Mouse (Mus musculus): ENCODE results near the gene Zfp507. TPM values are rescaled to one million over a fixed set of nuclear protein-coding genes. Genes with fewer than 3 reads are reported as not detected.

The Zfp507 gene
- polyA plus RNA-seq, 1 experiment from 2014 or later: 20.2 TPM

- Histone ChIP-seq H3K4me2 (replicated peaks; ENCODE audit: low read depth, low read length) (no peak overlapping the region), H3K36me3 (ENCODE audit: control insufficient read depth, insufficient read depth, low read length) (peaks cover 68% of the 10 kb centered on the region), H3K4me1 (ENCODE audit: control insufficient read depth, insufficient read depth, low read length) (no peaks in the 10 kb centered on the region), H3K27me3 (ENCODE audit: control insufficient read depth, insufficient read depth, low read length) (no peaks in the 10 kb centered on the region), H3K9ac (replicated peaks; ENCODE audit: low read depth, low read length) (no peak overlapping the region), H3K4me3 (ENCODE audit: low read depth, low read length) (no peak overlapping the region), H3K27ac (ENCODE audit: low read length) (no peak overlapping the region), H3K9me3 (ENCODE audit: control insufficient read depth, low read depth, low read length) (no peaks in the 10 kb centered on the region)
- ATAC-seq (ENCODE audit: insufficient number of reproducible peaks, insufficient read depth, low FRiP score, low read depth): no peak
- 74% methylated on average over 12 of the region's 12 CpGs for WGBS
These were observed 8.6 kb downstream of the Zfp507 start for GRCm38 (mm10) chr7:35794145-35794664.

- no peaks in the 10 kb centered on the region for H3K27me3 ChIP-seq (ENCODE audit: control insufficient read depth, insufficient read depth, low read length)
- ATAC-seq (ENCODE audit: insufficient number of reproducible peaks, insufficient read depth, low FRiP score, low read depth): no peak
- peaks cover 66% of the 10 kb centered on the region for H3K36me3 ChIP-seq (ENCODE audit: control insufficient read depth, insufficient read depth, low read length)
- no peaks in the 10 kb centered on the region for H3K4me1 ChIP-seq (ENCODE audit: control insufficient read depth, insufficient read depth, low read length)
- no peaks in the 10 kb centered on the region for H3K9me3 ChIP-seq (ENCODE audit: control insufficient read depth, low read depth, low read length)
- no peak overlapping the region for H3K4me3 ChIP-seq (ENCODE audit: low read depth, low read length)
- no peak overlapping the region for H3K4me2 ChIP-seq (replicated peaks; ENCODE audit: low read depth, low read length)
- H3K27ac ChIP-seq (ENCODE audit: low read length): no peak overlapping the region
- WGBS: 80% methylated on average over 12 of the region's 12 CpGs
- H3K9ac ChIP-seq (replicated peaks; ENCODE audit: low read depth, low read length): no peak overlapping the region
These were observed 10.5 kb downstream of the Zfp507 start for GRCm38 (mm10) chr7:35792150-35792848.

- peaks cover 71% of the 10 kb centered on the region for H3K36me3 ChIP-seq (ENCODE audit: control insufficient read depth, insufficient read depth, low read length)
- no peaks in the 10 kb centered on the region for H3K9me3 ChIP-seq (ENCODE audit: control insufficient read depth, low read depth, low read length)
- H3K4me1 ChIP-seq (ENCODE audit: control insufficient read depth, insufficient read depth, low read length): no peaks in the 10 kb centered on the region
- H3K4me2 ChIP-seq (replicated peaks; ENCODE audit: low read depth, low read length): no peak overlapping the region
- no peak overlapping the region for H3K4me3 ChIP-seq (ENCODE audit: low read depth, low read length)
- no peak for ATAC-seq (ENCODE audit: insufficient number of reproducible peaks, insufficient read depth, low FRiP score, low read depth)
- H3K9ac ChIP-seq (replicated peaks; ENCODE audit: low read depth, low read length): no peak overlapping the region
- WGBS: 78% methylated on average over 8 of the region's 8 CpGs
- H3K27me3 ChIP-seq (ENCODE audit: control insufficient read depth, insufficient read depth, low read length): no peaks in the 10 kb centered on the region
- H3K27ac ChIP-seq (ENCODE audit: low read length): no peak overlapping the region
These were observed 11.9 kb downstream of the Zfp507 start for GRCm38 (mm10) chr7:35790926-35791325.

GRCm38 (mm10) chr7:35790201-35790600 lies 12.6 kb downstream of the Zfp507 start:
- Histone ChIP-seq H3K36me3 (ENCODE audit: control insufficient read depth, insufficient read depth, low read length) (peaks cover 77% of the 10 kb centered on the region), H3K27me3 (ENCODE audit: control insufficient read depth, insufficient read depth, low read length) (no peaks in the 10 kb centered on the region), H3K4me1 (ENCODE audit: control insufficient read depth, insufficient read depth, low read length) (no peaks in the 10 kb centered on the region), H3K4me2 (replicated peaks; ENCODE audit: low read depth, low read length) (no peak overlapping the region), H3K9ac (replicated peaks; ENCODE audit: low read depth, low read length) (no peak overlapping the region), H3K9me3 (ENCODE audit: control insufficient read depth, low read depth, low read length) (no peaks in the 10 kb centered on the region), H3K27ac (ENCODE audit: low read length) (no peak overlapping the region), H3K4me3 (ENCODE audit: low read depth, low read length) (no peak overlapping the region)
- WGBS: 76% methylated on average over 8 of the region's 8 CpGs
- ATAC-seq (ENCODE audit: insufficient number of reproducible peaks, insufficient read depth, low FRiP score, low read depth): no peak

- WGBS: 37% methylated on average over 4 of the region's 4 CpGs
- H3K4me2 ChIP-seq (replicated peaks; ENCODE audit: low read depth, low read length): no peak overlapping the region
- 0 out of 2 replicates have a peak overlapping the region, but pooled peaks have one; percentile 11 for H3K27ac ChIP-seq (ENCODE audit: low read length)
- H3K27me3 ChIP-seq (ENCODE audit: control insufficient read depth, insufficient read depth, low read length): no peaks in the 10 kb centered on the region
- no peaks in the 10 kb centered on the region for H3K9me3 ChIP-seq (ENCODE audit: control insufficient read depth, low read depth, low read length)
- no peak overlapping the region for H3K9ac ChIP-seq (replicated peaks; ENCODE audit: low read depth, low read length)
- peaks cover 57% of the 10 kb centered on the region for H3K36me3 ChIP-seq (ENCODE audit: control insufficient read depth, insufficient read depth, low read length)
- H3K4me1 ChIP-seq (ENCODE audit: control insufficient read depth, insufficient read depth, low read length): no peaks in the 10 kb centered on the region
- no peak overlapping the region for H3K4me3 ChIP-seq (ENCODE audit: low read depth, low read length)
- peak; percentile 82 for ATAC-seq (ENCODE audit: insufficient number of reproducible peaks, insufficient read depth, low FRiP score, low read depth)
These were observed 17.2 kb downstream of the Zfp507 start for GRCm38 (mm10) chr7:35785579-35785978.

- Histone ChIP-seq H3K4me3 (ENCODE audit: low read depth, low read length) (no peak overlapping the region), H3K36me3 (ENCODE audit: control insufficient read depth, insufficient read depth, low read length) (peaks cover 41% of the 10 kb centered on the region), H3K4me2 (replicated peaks; ENCODE audit: low read depth, low read length) (no peak overlapping the region), H3K4me1 (ENCODE audit: control insufficient read depth, insufficient read depth, low read length) (no peaks in the 10 kb centered on the region), H3K27ac (ENCODE audit: low read length) (no peak overlapping the region), H3K27me3 (ENCODE audit: control insufficient read depth, insufficient read depth, low read length) (no peaks in the 10 kb centered on the region), H3K9ac (replicated peaks; ENCODE audit: low read depth, low read length) (no peak overlapping the region), H3K9me3 (ENCODE audit: control insufficient read depth, low read depth, low read length) (no peaks in the 10 kb centered on the region)
- ATAC-seq (ENCODE audit: insufficient number of reproducible peaks, insufficient read depth, low FRiP score, low read depth): no peak
These were observed 20.6 kb downstream of the Zfp507 start for GRCm38 (mm10) chr7:35782252-35782651.

- WGBS: 89% methylated on average over 12 of the region's 12 CpGs
- no peak overlapping the region for H3K27ac ChIP-seq (ENCODE audit: low read length)
- ATAC-seq (ENCODE audit: insufficient number of reproducible peaks, insufficient read depth, low FRiP score, low read depth): no peak
- H3K9me3 ChIP-seq (ENCODE audit: control insufficient read depth, low read depth, low read length): no peaks in the 10 kb centered on the region
- H3K4me2 ChIP-seq (replicated peaks; ENCODE audit: low read depth, low read length): no peak overlapping the region
- no peaks in the 10 kb centered on the region for H3K27me3 ChIP-seq (ENCODE audit: control insufficient read depth, insufficient read depth, low read length)
- peaks cover 43% of the 10 kb centered on the region for H3K36me3 ChIP-seq (ENCODE audit: control insufficient read depth, insufficient read depth, low read length)
- H3K9ac ChIP-seq (replicated peaks; ENCODE audit: low read depth, low read length): no peak overlapping the region
- no peaks in the 10 kb centered on the region for H3K4me1 ChIP-seq (ENCODE audit: control insufficient read depth, insufficient read depth, low read length)
- H3K4me3 ChIP-seq (ENCODE audit: low read depth, low read length): no peak overlapping the region
These were observed 28.7 kb downstream of the Zfp507 start for GRCm38 (mm10) chr7:35774127-35774526.

GRCm38 (mm10) chr7:35772347-35772746 lies 30.5 kb downstream of the Zfp507 start:
- Histone ChIP-seq H3K9ac (replicated peaks; ENCODE audit: low read depth, low read length) (no peak overlapping the region), H3K27me3 (ENCODE audit: control insufficient read depth, insufficient read depth, low read length) (no peaks in the 10 kb centered on the region), H3K27ac (ENCODE audit: low read length) (no peak overlapping the region), H3K4me3 (ENCODE audit: low read depth, low read length) (no peak overlapping the region), H3K9me3 (ENCODE audit: control insufficient read depth, low read depth, low read length) (no peaks in the 10 kb centered on the region), H3K4me1 (ENCODE audit: control insufficient read depth, insufficient read depth, low read length) (no peaks in the 10 kb centered on the region), H3K4me2 (replicated peaks; ENCODE audit: low read depth, low read length) (no peak overlapping the region), H3K36me3 (ENCODE audit: control insufficient read depth, insufficient read depth, low read length) (peaks cover 36% of the 10 kb centered on the region)
- 89% methylated on average over 8 of the region's 8 CpGs for WGBS
- ATAC-seq (ENCODE audit: insufficient number of reproducible peaks, insufficient read depth, low FRiP score, low read depth): no peak

- Histone ChIP-seq H3K4me3 (ENCODE audit: low read depth, low read length) (no peak overlapping the region), H3K36me3 (ENCODE audit: control insufficient read depth, insufficient read depth, low read length) (peaks cover 28% of the 10 kb centered on the region), H3K9ac (replicated peaks; ENCODE audit: low read depth, low read length) (no peak overlapping the region), H3K4me1 (ENCODE audit: control insufficient read depth, insufficient read depth, low read length) (no peaks in the 10 kb centered on the region), H3K9me3 (ENCODE audit: control insufficient read depth, low read depth, low read length) (no peaks in the 10 kb centered on the region), H3K27me3 (ENCODE audit: control insufficient read depth, insufficient read depth, low read length) (no peaks in the 10 kb centered on the region), H3K4me2 (replicated peaks; ENCODE audit: low read depth, low read length) (no peak overlapping the region), H3K27ac (ENCODE audit: low read length) (no peak overlapping the region)
- ATAC-seq (ENCODE audit: insufficient number of reproducible peaks, insufficient read depth, low FRiP score, low read depth): no peak
These were observed 31.7 kb downstream of the Zfp507 start for GRCm38 (mm10) chr7:35771106-35771505.

Data from stomach, embryonic 14.5 days (tissue).